Mouse (Mus musculus): Measurements from ENCODE around the gene Kctd15.

Kctd15 gene

DNA sequence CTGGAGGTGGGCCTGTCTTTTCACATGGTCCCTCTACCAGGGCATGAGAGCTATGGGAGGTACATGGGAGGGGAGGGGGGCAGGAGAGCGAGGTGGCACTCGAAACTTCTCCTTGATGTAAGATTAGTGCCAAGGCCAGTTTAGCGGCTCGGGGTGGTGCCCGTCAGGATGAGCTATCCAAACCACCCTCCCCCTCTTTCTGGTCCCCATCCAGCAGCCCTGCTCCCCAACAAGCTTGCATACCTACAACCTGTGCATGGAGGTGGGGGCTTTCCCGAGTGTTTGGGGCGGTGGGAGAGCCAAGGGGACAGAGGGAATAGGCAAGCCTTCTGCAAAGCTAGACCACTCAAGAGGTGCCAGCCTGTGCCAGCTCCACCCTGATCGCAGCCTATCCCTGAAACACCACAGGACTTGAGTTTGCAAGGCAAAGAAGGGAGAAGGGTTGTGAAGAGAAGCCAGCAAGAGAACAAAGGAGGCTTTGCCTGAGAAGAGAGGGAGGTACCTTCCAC, 26.8 kb downstream of the Kctd15 start:
- DNase-seq (ENCODE audit: low read depth, low spot score): peak; percentile 55

GRCm38 (mm10) chr7:34620411-34620810, 36.1 kb downstream of the Kctd15 start:
- DNase-seq (ENCODE audit: low read depth, low spot score): no peak

GRCm38 (mm10) chr7:34618141-34618890, 38.2 kb downstream of the Kctd15 start:
- DNase-seq (ENCODE audit: low read depth, low spot score): no peak

- DNase-seq (ENCODE audit: low read depth, low spot score): peak; percentile 61
Observed at GRCm38 (mm10) chr7:34616275-34616674, 40.3 kb downstream of the Kctd15 start.

DNA sequence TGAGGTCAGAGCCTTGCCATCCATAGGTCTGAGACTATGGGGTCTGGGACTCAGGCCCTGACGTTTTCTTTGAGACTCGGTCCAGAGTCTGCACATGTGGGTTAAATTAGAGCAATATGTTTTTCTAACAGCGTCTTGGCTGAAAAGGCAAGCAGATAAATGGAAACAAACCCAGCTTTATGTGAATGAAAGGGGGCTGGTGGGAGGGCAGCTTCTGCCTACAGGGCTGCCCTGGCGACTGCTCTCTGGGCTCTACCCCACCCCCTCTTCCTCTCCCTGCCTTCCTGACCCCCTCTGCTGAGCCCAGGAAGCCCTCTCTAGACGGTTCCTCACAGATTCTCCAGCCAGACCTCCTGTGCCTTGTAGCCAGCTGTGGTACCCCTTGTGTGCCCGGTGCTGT, 46.1 kb downstream of the Kctd15 start:
- DNase-seq (ENCODE audit: low read depth, low spot score): no peak

GRCm38 (mm10) chr7:34607334-34607970, 49.1 kb downstream of the Kctd15 start:
- DNase-seq (ENCODE audit: low read depth, low spot score): no peak

DNA sequence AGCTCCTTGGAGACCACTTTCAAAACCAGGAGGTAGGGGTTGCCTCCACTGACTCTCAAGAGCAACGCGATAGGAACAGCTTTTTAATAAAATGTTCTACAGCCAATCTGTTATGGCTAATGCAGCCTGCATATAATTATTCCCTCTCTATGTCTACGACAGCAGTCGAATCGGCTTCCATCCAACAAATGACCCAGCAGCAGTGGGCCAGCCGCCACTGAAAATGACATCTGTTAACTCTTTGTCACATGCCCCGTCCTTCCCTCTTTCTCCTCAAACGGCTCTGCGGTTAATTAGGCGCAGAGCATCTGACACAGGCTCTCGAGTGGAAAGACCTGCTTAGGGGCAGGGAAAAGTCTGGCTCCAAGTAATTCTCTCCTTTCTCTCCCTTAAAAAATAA, 49.8 kb downstream of the Kctd15 start:
- no peak for DNase-seq (ENCODE audit: low read depth, low spot score)

GRCm38 (mm10) chr7:34606051-34606450, 50.5 kb downstream of the Kctd15 start:
- DNase-seq (ENCODE audit: low read depth, low spot score): no peak

- DNase-seq (ENCODE audit: low read depth, low spot score): no peak
Observed at GRCm38 (mm10) chr7:34598576-34598975, 58.0 kb downstream of the Kctd15 start.

- peak; percentile 74 for DNase-seq (ENCODE audit: low read depth, low spot score)
Observed at GRCm38 (mm10) chr7:34597986-34598385, 58.5 kb downstream of the Kctd15 start.

GRCm38 (mm10) chr7:34596531-34597235, 59.8 kb downstream of the Kctd15 start:
- no peak for DNase-seq (ENCODE audit: low read depth, low spot score)

DNA sequence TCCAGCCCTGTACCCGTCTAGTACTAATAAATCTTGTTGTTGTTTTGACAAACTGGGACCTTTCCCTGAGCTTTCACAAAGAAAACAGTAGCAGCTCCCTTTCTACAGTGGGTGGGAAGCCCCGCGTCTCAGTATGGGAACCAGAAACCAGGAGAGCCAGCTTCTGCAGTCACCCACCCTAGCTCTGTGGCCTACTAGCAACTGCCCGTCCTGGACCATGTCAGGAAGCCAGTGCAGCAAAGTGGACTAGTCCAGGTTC, 61.3 kb downstream of the Kctd15 start:
- DNase-seq (ENCODE audit: low read depth, low spot score): no peak

GRCm38 (mm10) chr7:34594501-34595306, 61.8 kb downstream of the Kctd15 start:
- no peak for DNase-seq (ENCODE audit: low read depth, low spot score)

DNA sequence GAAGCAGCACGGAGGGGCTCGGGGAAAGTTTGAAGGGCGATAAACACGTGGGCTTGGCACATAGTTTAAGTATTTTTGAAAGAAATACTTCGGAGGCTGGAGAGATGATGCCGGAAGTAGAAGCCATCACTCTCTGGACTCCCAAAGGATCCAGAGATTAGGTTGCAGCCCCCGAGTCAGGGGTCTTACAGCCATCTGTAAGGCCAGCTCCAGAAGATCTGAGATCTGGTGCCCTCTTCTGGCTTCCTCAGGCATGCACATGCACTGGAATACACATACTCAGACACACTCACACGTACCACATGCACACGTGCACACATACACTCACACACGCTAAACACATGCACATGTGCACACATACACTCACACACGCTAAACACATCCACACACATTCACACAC, 65.8 kb downstream of the Kctd15 start:
- peak; percentile 61 for DNase-seq (ENCODE audit: low read depth, low spot score)

All from ES-CJ7 (cell line).